Mouse (Mus musculus) spleen, adult 2 months (tissue): ENCODE measurements around the gene 2900026A02Rik.

Source experiments
- CTCF ChIP-seq: fragments of 200-500 bp; IDR thresholded peaks from 2 replicates; pipeline ENCODE4 v1.5.1; 2011; ENCODE audit warnings: mild to moderate bottlenecking, inconsistent platforms; ENCODE audit not compliant: insufficient read depth, insufficient read length, insufficient replicate concordance; ENCODE audit errors: extremely low read depth
- POLR2A ChIP-seq: fragments of 200-500 bp; IDR thresholded peaks from 2 replicates; pipeline ENCODE4 v1.6.1; 2011; ENCODE audit warnings: low read depth, low read length, inconsistent platforms

- TF ChIP-seq POLR2A (no peak), CTCF (no peak)
Measured at GRCm38 (mm10) chr5:113220383-113221146, 471 bp downstream of the 2900026A02Rik start.
